Mouse (Mus musculus): ENCODE results near the gene Ptprm.

- no peak for TF ChIP-seq GATA1 (IDR thresholded peaks at IDR 0.05; ENCODE audit: low read length)
- TF ChIP-seq TAL1 (IDR thresholded peaks at IDR 0.05; ENCODE audit: low read length) = no peak
Measured at GRCm38 (mm10) chr17:67127530-67127929, 226.7 kb downstream of the Ptprm start.
